Mouse (Mus musculus) MEL (cell line): Measurements from ENCODE around the gene Bbs7. TPM values are rescaled to one million over a fixed set of nuclear protein-coding genes. Genes with fewer than 3 reads are reported as not detected.

ENCODE experiments used
- DNase-seq: peaks from one replicate; pipeline ENCODE4 v3.0.0; 2011; ENCODE audit warnings: low read depth, low spot score
- H3K27ac ChIP-seq: 2 replicates; pipeline ENCODE4 v1.5.1; 2012; ENCODE audit warnings: low read depth, mild to moderate bottlenecking, control low read depth, low read length, moderate library complexity; ENCODE audit not compliant: control insufficient read depth
- H3K27me3 ChIP-seq, 2 experiments: fragments of 150-350 bp in 1 of 2; sonication (generic) in 1 of 2; 2 replicates each; pipeline ENCODE4 v1.6.1; 2012; ENCODE audit warnings: low read length in 2 of 2, mild to moderate bottlenecking in 2 of 2, improper control_type of control experiment in 1 of 2, moderate library complexity in 1 of 2; ENCODE audit not compliant: insufficient read depth in 2 of 2, control insufficient read depth in 1 of 2
- H3K36me3 ChIP-seq, 2 experiments: 2 replicates each; pipeline ENCODE4 v1.6.1; 2012 to 2014; ENCODE audit warnings: low read length in 2 of 2, improper control_type of control experiment in 1 of 2, inconsistent platforms in 1 of 2, mild to moderate bottlenecking in 1 of 2; ENCODE audit not compliant: insufficient read depth in 2 of 2, control insufficient read depth in 1 of 2
- H3K4me1 ChIP-seq, 2 experiments: fragments of 150-350 bp in 1 of 2; sonication (generic) in 1 of 2; 2 replicates each; pipeline ENCODE4 v1.6.1; 2012; ENCODE audit warnings: low read length in 2 of 2, improper control_type of control experiment in 1 of 2, mild to moderate bottlenecking in 1 of 2; ENCODE audit not compliant: insufficient read depth in 2 of 2, control insufficient read depth in 1 of 2
- H3K4me3 ChIP-seq, 2 experiments: fragments of 150-350 bp in 1 of 2; sonication (generic) in 1 of 2; 2 replicates each; pipeline ENCODE4 v1.5.1; 2012; ENCODE audit warnings: low read depth in 2 of 2, low read length in 2 of 2, mild to moderate bottlenecking in 2 of 2, moderate library complexity in 2 of 2, control low read depth in 1 of 2, improper control_type of control experiment in 1 of 2; ENCODE audit not compliant: control insufficient read depth in 1 of 2, insufficient read depth in 1 of 2
- H3K79me2 ChIP-seq: 2 replicates; pipeline ENCODE4 v1.6.1; 2012; ENCODE audit warnings: mild to moderate bottlenecking, low read length, moderate library complexity; ENCODE audit not compliant: control insufficient read depth, poor library complexity, insufficient read depth
- H3K9ac ChIP-seq: 2 replicates; pipeline ENCODE4 v1.6.1; 2012; ENCODE audit warnings: low read depth, mild to moderate bottlenecking, control low read depth, low read length, moderate library complexity; ENCODE audit not compliant: control insufficient read depth, poor library complexity, severe bottlenecking
- H3K9me3 ChIP-seq: fragments of 150-350 bp; sonication (generic); replicated peaks from 2 replicates; pipeline ENCODE4 v1.6.1; 2012; ENCODE audit warnings: mild to moderate bottlenecking, low read length, improper control_type of control experiment, moderate library complexity; ENCODE audit not compliant: insufficient read depth
- CHD2 ChIP-seq: IDR thresholded peaks from 2 replicates; pipeline ENCODE4 v1.6.1; 2011; ENCODE audit warnings: low read length, improper control_type of control experiment
- E2F4 ChIP-seq: IDR thresholded peaks from 2 replicates; pipeline ENCODE4 v1.6.1; 2011; ENCODE audit warnings: low read depth, low read length, improper control_type of control experiment, borderline replicate concordance
- GABPA ChIP-seq: IDR thresholded peaks from 2 replicates; pipeline ENCODE4 v1.6.1; 2012; ENCODE audit warnings: low read depth, mild to moderate bottlenecking, inconsistent platforms, low read length, improper control_type of control experiment, moderate library complexity
- HCFC1 ChIP-seq: IDR thresholded peaks from 2 replicates; pipeline ENCODE4 v1.6.1; 2012; ENCODE audit warnings: low read depth, mild to moderate bottlenecking, inconsistent platforms, low read length, improper control_type of control experiment, moderate library complexity
- KAT2A ChIP-seq: conservative IDR thresholded peaks from 2 replicates; pipeline ENCODE4 v1.6.1; 2012; ENCODE audit warnings: low read depth, low read length, improper control_type of control experiment, inconsistent platforms
- MAFK ChIP-seq: IDR thresholded peaks from 2 replicates; pipeline ENCODE4 v1.6.1; 2011; ENCODE audit warnings: low read depth, mild to moderate bottlenecking, low read length, improper control_type of control experiment, borderline replicate concordance
- MAZ ChIP-seq: IDR thresholded peaks from 2 replicates; pipeline ENCODE4 v1.6.1; 2012; ENCODE audit warnings: low read depth, mild to moderate bottlenecking, inconsistent platforms, low read length, improper control_type of control experiment
- MEF2A ChIP-seq: IDR thresholded peaks from 2 replicates; pipeline ENCODE4 v1.6.1; 2014; ENCODE audit warnings: low read depth, mild to moderate bottlenecking, inconsistent platforms, low read length, improper control_type of control experiment; ENCODE audit not compliant: poor library complexity, insufficient replicate concordance, severe bottlenecking; ENCODE audit errors: extremely low read depth
- MXI1 ChIP-seq: IDR thresholded peaks from 2 replicates; pipeline ENCODE4 v1.6.1; 2011; ENCODE audit warnings: mild to moderate bottlenecking, low read depth, low read length, improper control_type of control experiment
- MYB ChIP-seq: IDR thresholded peaks from 2 replicates; pipeline ENCODE4 v1.6.1; 2011; ENCODE audit warnings: mild to moderate bottlenecking, low read depth, low read length, improper control_type of control experiment
- MYC ChIP-seq: IDR thresholded peaks from 2 replicates; pipeline ENCODE4 v1.6.1; 2011; ENCODE audit warnings: low read depth, mild to moderate bottlenecking, low read length, improper control_type of control experiment, moderate library complexity
- NELFE ChIP-seq: IDR thresholded peaks from 2 replicates; pipeline ENCODE4 v1.6.1; 2011; ENCODE audit warnings: low read depth, low read length, improper control_type of control experiment
- NRF1 ChIP-seq: IDR thresholded peaks from 2 replicates; pipeline ENCODE4 v1.6.1; 2014; ENCODE audit warnings: low read depth, mild to moderate bottlenecking, inconsistent platforms, low read length, improper control_type of control experiment, moderate library complexity; ENCODE audit not compliant: poor library complexity, insufficient read depth, severe bottlenecking
- POLR2A ChIP-seq, 2 experiments: IDR thresholded peaks; 2 replicates each; pipeline ENCODE4 v1.6.1; 2011 to 2012; ENCODE audit warnings: low read length in 2 of 2, mild to moderate bottlenecking in 2 of 2, control low read depth in 1 of 2, improper control_type of control experiment in 1 of 2, low read depth in 1 of 2, moderate library complexity in 1 of 2; ENCODE audit not compliant: control insufficient read depth in 1 of 2, insufficient read depth in 1 of 2, poor library complexity in 1 of 2
- RAD21 ChIP-seq: IDR thresholded peaks from 2 replicates; pipeline ENCODE4 v1.6.1; 2011; ENCODE audit warnings: mild to moderate bottlenecking, low read depth, low read length, improper control_type of control experiment
- RCOR1 ChIP-seq: IDR thresholded peaks from 2 replicates; pipeline ENCODE4 v1.6.1; 2012; ENCODE audit warnings: low read depth, mild to moderate bottlenecking, inconsistent platforms, low read length, improper control_type of control experiment
- SIN3A ChIP-seq: IDR thresholded peaks from 2 replicates; pipeline ENCODE4 v1.6.1; 2012; ENCODE audit warnings: low read length, improper control_type of control experiment, inconsistent platforms
- SMC3 ChIP-seq: IDR thresholded peaks from 2 replicates; pipeline ENCODE4 v1.6.1; 2011; ENCODE audit warnings: low read depth, low read length, improper control_type of control experiment
- TBP ChIP-seq: IDR thresholded peaks from 2 replicates; pipeline ENCODE4 v1.8.0; 2011; ENCODE audit warnings: low read depth, low read length, improper control_type of control experiment
- USF1 ChIP-seq: IDR thresholded peaks from 2 replicates; pipeline ENCODE4 v1.6.1; 2014; ENCODE audit warnings: low read depth, mild to moderate bottlenecking, inconsistent platforms, low read length, improper control_type of control experiment, moderate library complexity
- ZKSCAN1 ChIP-seq: IDR thresholded peaks from 2 replicates; pipeline ENCODE4 v1.6.1; 2012; ENCODE audit warnings: low read depth, mild to moderate bottlenecking, inconsistent platforms, low read length, improper control_type of control experiment, moderate library complexity
- ZMIZ1 ChIP-seq: IDR thresholded peaks from 2 replicates; pipeline ENCODE4 v1.6.1; 2012; ENCODE audit warnings: low read depth, mild to moderate bottlenecking, inconsistent platforms, low read length, improper control_type of control experiment, moderate library complexity
- polyA plus RNA-seq, 2 experiments: library from polyadenylated mRNA; stranded (reverse) in 1 of 2; unstranded in 1 of 2; fragments of >175 nt in 1 of 2; fragments of >200 nt in 1 of 2; gene quantifications; 2 replicates each; pipeline versions ENCODE4 v1.2.1 to v1.2.4; 2012; ENCODE audit warnings: low replicate concordance in 2 of 2, low read depth in 1 of 2; ENCODE audit not compliant: insufficient read length in 2 of 2, insufficient read depth in 1 of 2, missing spikeins in 1 of 2
- total RNA-seq: library from RNA; depleted of rRNA; stranded (reverse); fragments of 300-350 nt; gene quantifications from 2 replicates; pipeline ENCODE4 v1.2.3, GENCODE M21; 2012

The Bbs7 gene
- total and polyA plus RNA-seq, 3 experiments, result not detected

- no peak for DNase-seq
- TF ChIP-seq SIN3A (no peak), POLR2A (IDR thresholded peaks at IDR 0.05; ENCODE audit: control insufficient read depth in 1 of 2, insufficient read depth in 1 of 2, low read depth in 1 of 2, low read length in 2 of 2, poor library complexity in 1 of 2) (no peak), GABPA (no peak), MEF2A (no peak), MYC (no peak), ZKSCAN1 (no peak), HCFC1 (no peak), NRF1 (no peak)
Observed at GRCm38 (mm10) chr3:36541399-36541798, 71.9 kb downstream of the Bbs7 start.

GRCm38 (mm10) chr3:36540756-36541155 lies 72.5 kb downstream of the Bbs7 start:
- no peaks in the 10 kb centered on the region for H3K36me3 ChIP-seq
- H3K27ac ChIP-seq, result no peak overlapping the region
- H3K79me2 ChIP-seq, result no peaks in the 10 kb centered on the region
- no peak overlapping the region for H3K4me3 ChIP-seq
- no peak overlapping the region for H3K9ac ChIP-seq
- DNase-seq, result no peak
- H3K4me1 ChIP-seq, result no peaks in the 10 kb centered on the region
- TF ChIP-seq GABPA, result no peak
- no peak for TF ChIP-seq MYC
- no peak for TF ChIP-seq MAFK
- no peaks in the 10 kb centered on the region for H3K9me3 ChIP-seq
- peaks cover 8 to 9% of the 10 kb centered on the region in 2 experiments; a peak in 3 of 4 replicates for H3K27me3 ChIP-seq

More at GRCm38 (mm10) chr3:36541399-36541798, 71.9 kb downstream of the Bbs7 start:
- Histone ChIP-seq H3K4me1 (no peaks in the 10 kb centered on the region), H3K9me3 (no peaks in the 10 kb centered on the region), H3K79me2 (no peaks in the 10 kb centered on the region), H3K4me3 (no peak overlapping the region), H3K36me3 (no peaks in the 10 kb centered on the region), H3K27ac (no peak overlapping the region), H3K9ac (no peak overlapping the region), H3K27me3 (peaks cover 8 to 9% of the 10 kb centered on the region in 2 experiments; a peak in 3 of 4 replicates)

- Histone ChIP-seq H3K79me2 (no peaks in the 10 kb centered on the region), H3K27me3 (peaks cover 7 to 9% of the 10 kb centered on the region in 2 experiments; a peak in 3 of 4 replicates), H3K4me3 (no peak overlapping the region), H3K27ac (no peak overlapping the region), H3K9me3 (no peaks in the 10 kb centered on the region), H3K36me3 (no peaks in the 10 kb centered on the region), H3K4me1 (no peaks in the 10 kb centered on the region; a peak in 1 of 4 replicates), H3K9ac (no peak overlapping the region)
- no peak for DNase-seq
- TF ChIP-seq MEF2A (no peak), MYB (no peak), USF1 (no peak), RAD21 (no peak), SMC3 (no peak), ZMIZ1 (no peak), CHD2 (no peak), NELFE (no peak), TBP (no peak), POLR2A (IDR thresholded peaks at IDR 0.05; ENCODE audit: control insufficient read depth in 1 of 2, insufficient read depth in 1 of 2, low read depth in 1 of 2, low read length in 2 of 2, poor library complexity in 1 of 2) (no peak), RCOR1 (no peak), MXI1 (no peak), MAZ (no peak), E2F4 (no peak), KAT2A (no peak), MYC (no peak)
Observed at GRCm38 (mm10) chr3:36537701-36538470, 75.4 kb downstream of the Bbs7 start.
